ENCODE assay signal across 31 mouse cellular contexts in the genomic region with DNA sequence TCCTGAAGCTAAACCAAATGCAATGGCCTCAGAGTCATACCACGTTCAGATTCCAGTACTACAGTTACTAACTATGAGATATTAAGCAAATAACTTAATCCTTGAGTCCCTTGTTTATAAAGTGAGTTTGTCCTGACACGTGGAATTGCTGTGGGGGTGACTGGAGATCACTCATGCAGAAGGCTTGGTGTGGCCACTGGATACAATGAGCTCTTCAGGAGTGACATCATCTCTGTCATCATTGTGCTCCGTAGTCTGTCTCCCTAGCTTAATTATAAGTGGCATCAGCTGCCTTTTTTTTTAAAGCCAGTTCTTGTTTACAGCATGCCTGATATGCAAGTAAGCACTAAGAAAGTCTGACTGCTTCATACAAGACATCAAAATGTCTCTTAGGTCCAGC.
"Had no signal": no experiment of that assay in that cellular context is flagged by ENCODE, and none has a peak within 500 bp of the region (broad histone marks: within the 10 kb centered on the region; RNA-seq: fewer than 3 reads in every experiment).

No protein-coding gene starts in this region.

- H3K4me1 ChIP-seq: limb, embryonic 12.5 days; limb, embryonic 15.5 days; lung, embryonic 15.5 days; megakaryocyte, embryonic 14.5 days; midbrain, embryonic 15.5 days had no signal

- H3K4me2 ChIP-seq: limb, embryonic 12.5 days; limb, embryonic 13.5 days; limb, embryonic 15.5 days; liver, embryonic 11.5 days; liver, embryonic 12.5 days; liver, embryonic 13.5 days; liver, embryonic 15.5 days; lung, embryonic 14.5 days; lung, embryonic 15.5 days; midbrain, embryonic 11.5 days; midbrain, embryonic 12.5 days; midbrain, embryonic 13.5 days; midbrain, embryonic 15.5 days had no signal

- DNase-seq: left cerebral cortex, postnatal 4 days; liver; liver, embryonic 13.5 days; liver, postnatal 0 days; lung, adult 18-20 months; lung, adult 2 months; lung, embryonic 14.5 days; lung, postnatal 10 days; lung, postnatal 14 days; lung, postnatal 36 days; lung, postnatal 4 days; midbrain, embryonic 14.5 days had no signal

- H3K9me3 ChIP-seq: limb, embryonic 10.5 days; limb, embryonic 12.5 days; limb, embryonic 13.5 days; limb, embryonic 15.5 days; liver, embryonic 12.5 days; liver, embryonic 13.5 days; liver, embryonic 15.5 days; lung, embryonic 15.5 days; megakaryocyte, embryonic 14.5 days; midbrain, embryonic 10.5 days; midbrain, embryonic 12.5 days; midbrain, embryonic 13.5 days; midbrain, embryonic 15.5 days had no signal

- H3K27me3 ChIP-seq: limb, embryonic 12.5 days; limb, embryonic 13.5 days; limb, embryonic 15.5 days; liver, embryonic 12.5 days; liver, embryonic 13.5 days; liver, embryonic 15.5 days; megakaryocyte, embryonic 14.5 days; midbrain, embryonic 12.5 days; midbrain, embryonic 13.5 days; midbrain, embryonic 15.5 days had no signal

- H3K36me3 ChIP-seq: limb, embryonic 10.5 days; limb, embryonic 12.5 days; limb, embryonic 13.5 days; limb, embryonic 15.5 days; liver, embryonic 12.5 days; liver, embryonic 13.5 days; liver, embryonic 15.5 days; lung, embryonic 15.5 days; midbrain, embryonic 10.5 days; midbrain, embryonic 12.5 days; midbrain, embryonic 13.5 days; midbrain, embryonic 15.5 days had no signal

- H3K4me3 ChIP-seq: limb, embryonic 10.5 days; limb, embryonic 12.5 days; limb, embryonic 13.5 days; limb, embryonic 15.5 days; liver, embryonic 12.5 days; liver, embryonic 13.5 days; liver, embryonic 15.5 days; lung, embryonic 15.5 days; megakaryocyte, embryonic 14.5 days; midbrain, embryonic 10.5 days; midbrain, embryonic 12.5 days; midbrain, embryonic 13.5 days; midbrain, embryonic 15.5 days; myocyte had no signal

- H3K27ac ChIP-seq: limb, embryonic 10.5 days; limb, embryonic 12.5 days; limb, embryonic 13.5 days; limb, embryonic 15.5 days; liver, embryonic 12.5 days; liver, embryonic 13.5 days; liver, embryonic 14.5 days; liver, embryonic 15.5 days; lung, embryonic 15.5 days; macrophage; midbrain, embryonic 10.5 days; midbrain, embryonic 12.5 days; midbrain, embryonic 13.5 days; midbrain, embryonic 15.5 days had no signal

- H3K9ac ChIP-seq: limb, embryonic 12.5 days; limb, embryonic 13.5 days; limb, embryonic 15.5 days; liver, embryonic 12.5 days; liver, embryonic 13.5 days; liver, embryonic 14.5 days; liver, embryonic 15.5 days; liver, postnatal 0 days; lung, embryonic 14.5 days; lung, embryonic 15.5 days; midbrain, embryonic 12.5 days; midbrain, embryonic 13.5 days; midbrain, embryonic 15.5 days had no signal

- ATAC-seq: liver, embryonic 12.5 days; liver, postnatal 0 days; lung, postnatal 0 days; midbrain, embryonic 13.5 days; midbrain, embryonic 15.5 days; midbrain, embryonic 16.5 days had no signal
